Mouse (Mus musculus) ZHBTc4 (cell line): ENCODE data around the gene Ppp1r14a.

Experiments used
- DNase-seq: peaks from one replicate; pipeline ENCODE4 v3.0.0-alpha.2; 2011; ENCODE audit warnings: low read depth, low spot score

The Ppp1r14a gene

DNA sequence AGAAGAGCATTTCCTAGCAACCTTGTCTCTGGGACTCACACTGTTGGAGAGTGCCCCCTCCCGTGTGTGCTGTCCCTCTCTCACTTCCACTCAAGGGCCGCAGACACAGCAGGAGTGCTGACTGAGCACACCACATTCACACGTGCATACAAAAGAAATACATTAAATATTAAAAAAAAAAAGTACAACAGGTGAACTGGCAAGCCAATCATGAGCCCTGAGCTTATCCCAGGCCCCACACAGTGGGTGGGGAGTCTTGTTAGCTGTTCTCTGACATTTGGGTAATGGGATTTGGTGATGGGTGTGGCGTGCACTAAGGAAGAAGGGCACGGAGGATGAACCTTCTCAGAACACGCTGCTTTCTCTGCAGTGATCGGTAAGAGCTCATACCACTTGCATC lies 13.5 kb downstream of the Ppp1r14a start:
- DNase-seq = no peak

DNA sequence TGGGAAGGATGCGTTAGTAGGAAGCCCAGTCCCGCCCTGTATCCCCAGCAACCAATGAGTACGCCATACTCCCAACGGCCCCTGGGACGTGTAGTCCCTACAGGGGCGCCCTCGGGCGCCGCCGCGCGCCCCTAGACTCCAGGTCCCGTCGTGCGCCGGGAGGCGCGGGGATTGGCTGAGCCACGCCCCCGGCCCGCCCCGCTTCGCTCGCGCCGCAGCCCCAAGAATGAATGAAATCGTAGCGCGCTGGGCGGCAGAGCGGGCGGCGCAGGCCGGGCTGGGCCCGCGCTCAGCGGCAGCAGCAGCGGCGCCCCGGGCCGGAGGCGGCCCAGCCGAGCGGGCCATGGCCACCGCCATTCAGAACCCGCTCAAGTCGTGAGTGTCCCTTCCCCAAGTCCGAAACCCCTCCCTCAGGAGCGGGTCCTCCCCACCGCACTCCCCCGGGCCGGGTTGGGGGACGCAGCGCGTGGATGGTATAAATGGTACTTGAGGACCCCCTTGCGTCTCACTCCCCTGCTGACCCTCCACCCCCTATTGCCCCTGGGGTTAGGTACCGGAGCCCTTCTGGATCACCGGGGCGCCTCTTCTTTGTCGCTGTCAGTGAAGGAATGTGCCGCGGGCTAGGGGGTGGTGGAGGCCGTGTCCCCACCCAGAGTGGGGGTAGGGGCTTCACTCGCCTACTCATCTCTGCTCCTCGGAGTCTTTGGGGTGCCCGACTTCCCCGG lies 14.8 kb downstream of the Ppp1r14a start, which contains the start of gene Dpf1:
TSS of gene Dpf1 (plus strand) at position 214 of the 725 bp plus-strand sequence.
- peak; percentile 93 for DNase-seq

DNA sequence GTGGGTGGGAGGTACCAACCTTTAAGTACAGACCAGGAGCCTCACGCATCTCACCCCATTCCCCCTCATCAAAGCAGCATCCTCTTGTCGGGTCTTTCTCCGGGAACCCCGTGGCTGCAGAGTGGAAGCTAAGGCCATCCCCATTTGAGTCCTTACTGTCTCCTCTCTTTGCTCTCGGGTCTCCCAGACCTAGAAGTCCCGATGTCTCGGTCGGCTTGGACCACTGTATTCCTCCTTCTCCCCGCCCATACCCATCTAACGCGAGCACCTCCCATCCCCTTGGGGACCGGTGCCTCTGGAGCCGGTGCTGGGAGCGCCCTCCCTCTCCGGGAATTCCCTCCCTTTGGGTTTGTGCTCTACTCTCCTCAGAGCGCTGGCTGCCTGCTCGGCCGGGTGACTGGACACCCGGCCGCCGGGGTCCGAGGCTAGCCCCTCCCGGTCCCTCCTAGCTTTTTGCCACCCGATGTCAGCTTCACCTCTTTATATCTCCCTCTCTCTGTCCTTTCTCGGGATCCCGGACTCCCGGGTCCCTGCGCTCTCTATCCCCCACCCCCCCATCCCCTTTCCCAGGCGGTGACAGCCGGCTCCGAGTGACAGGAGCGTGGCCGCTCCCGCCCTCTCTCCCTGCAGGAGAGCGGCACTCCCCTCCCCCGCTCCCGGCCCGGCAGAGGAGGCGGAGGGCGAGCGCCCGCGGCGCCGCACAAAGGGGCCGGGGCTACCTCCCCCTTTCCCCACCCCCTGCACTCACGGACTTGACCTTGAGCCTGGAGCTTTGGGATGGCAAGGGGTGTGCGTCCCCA lies 15.6 kb downstream of the Ppp1r14a start:
- DNase-seq = peak; percentile 76

DNA sequence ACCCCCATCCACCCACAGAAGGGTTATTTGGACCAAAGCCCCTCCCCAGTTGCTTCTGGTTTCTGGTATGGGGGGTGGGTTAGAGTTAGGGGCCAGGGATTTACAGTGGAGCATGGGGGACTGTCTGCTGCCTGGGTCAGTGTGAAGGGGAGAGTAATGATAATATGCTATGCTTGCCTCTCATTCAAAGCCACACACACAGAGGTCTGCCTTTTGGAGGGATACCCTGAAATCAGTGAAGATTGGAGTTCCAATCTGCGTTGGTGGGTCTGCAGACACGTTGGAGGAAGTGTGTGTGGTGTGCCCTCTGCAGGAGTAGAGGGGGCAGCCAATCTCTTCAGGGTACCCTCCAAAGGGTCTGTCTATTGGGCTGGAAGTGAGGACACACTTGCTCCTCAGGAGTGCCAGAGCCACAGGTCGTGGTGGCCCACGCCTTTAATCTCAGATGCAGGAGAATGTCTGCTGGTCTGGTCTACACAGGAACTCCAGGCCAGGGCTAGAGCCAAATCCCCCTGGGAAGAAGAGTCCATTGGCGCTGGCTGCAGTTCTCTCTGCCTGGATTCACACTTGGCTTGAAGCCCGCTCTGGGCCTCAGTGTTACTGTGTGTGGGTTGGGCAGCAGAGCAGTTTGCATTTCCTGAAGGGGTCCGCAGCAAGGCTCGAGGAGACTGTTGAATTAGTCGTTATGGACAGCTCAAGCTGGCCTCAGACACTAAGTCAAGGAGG lies 16.3 kb downstream of the Ppp1r14a start:
- DNase-seq = no peak

DNA sequence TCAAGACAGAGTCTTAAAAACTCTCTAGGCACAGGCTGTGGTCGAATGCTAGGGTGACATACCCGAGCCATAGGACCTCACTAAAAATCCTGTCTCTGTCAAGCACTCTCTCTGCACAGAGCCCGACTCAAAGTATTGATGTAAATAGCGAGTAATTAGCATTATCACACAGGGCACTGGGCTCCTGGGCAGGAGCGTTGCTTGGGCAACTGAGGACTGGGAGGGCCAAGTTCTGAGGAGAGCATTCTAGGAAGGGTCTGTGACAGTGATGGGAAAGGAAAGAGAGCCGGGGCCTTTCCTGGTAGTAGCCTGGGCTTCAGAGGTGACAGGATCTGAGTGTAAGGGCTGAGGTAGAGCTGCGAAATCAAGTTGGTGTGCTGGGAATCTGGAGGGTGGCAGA lies 17.0 kb downstream of the Ppp1r14a start:
- no peak for DNase-seq

DNA sequence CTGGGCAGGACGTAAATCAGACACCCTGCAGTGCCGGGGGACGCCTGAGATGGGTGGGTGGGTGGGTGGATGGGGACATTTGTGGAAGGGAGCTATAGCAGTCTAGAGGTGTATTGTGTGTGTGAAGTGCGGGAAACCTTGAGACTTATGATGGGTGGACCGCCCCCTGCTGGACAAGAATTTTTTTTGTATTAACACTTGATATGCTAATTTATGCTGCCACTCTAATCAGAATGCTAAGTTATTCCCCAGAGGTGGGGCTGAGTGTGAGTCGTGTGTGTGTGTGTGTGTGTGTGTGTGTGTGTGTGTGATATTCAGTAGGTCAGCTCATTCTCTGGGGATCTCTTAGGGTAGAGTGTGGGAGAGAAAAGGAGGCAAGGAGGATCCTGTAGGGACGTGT lies 17.5 kb downstream of the Ppp1r14a start:
- DNase-seq = peak; percentile 76

DNA sequence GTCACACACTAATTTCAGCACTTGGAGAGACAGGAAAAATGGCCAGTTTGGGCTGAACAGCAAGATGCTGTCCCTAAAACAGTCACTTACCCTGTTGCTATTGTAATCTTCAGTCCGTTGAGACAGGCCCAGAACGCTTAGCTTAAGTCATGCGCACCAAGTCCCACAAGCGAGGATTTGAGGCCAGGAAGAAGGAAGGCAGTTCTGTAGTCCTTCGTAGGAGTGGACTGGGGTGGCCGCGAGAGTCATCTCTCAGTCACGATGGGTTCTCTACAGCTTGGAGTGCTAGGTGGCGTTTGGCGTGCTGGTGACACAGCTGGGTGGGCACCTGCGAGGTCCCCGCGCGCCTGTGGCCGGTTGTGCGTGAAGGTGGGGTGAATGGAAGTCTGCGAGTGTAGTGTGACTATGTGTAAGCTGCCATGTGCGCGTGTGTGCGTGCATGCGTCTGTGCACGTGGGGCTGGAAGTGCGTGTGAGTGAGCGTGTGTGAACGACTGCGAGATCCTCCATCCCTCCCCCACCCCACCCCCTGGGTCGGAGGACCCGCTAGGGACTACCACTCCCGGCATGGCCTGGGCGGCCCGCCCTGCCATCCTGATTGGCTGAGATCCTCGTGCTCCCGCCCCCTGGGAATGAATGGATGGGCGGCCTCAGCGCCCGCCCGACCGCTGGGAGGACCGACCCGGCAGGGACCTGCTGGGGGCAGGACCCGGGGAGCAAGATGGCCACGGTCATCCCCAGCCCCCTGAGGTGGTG lies 18.4 kb downstream of the Ppp1r14a start:
- DNase-seq = peak; percentile 92

DNA sequence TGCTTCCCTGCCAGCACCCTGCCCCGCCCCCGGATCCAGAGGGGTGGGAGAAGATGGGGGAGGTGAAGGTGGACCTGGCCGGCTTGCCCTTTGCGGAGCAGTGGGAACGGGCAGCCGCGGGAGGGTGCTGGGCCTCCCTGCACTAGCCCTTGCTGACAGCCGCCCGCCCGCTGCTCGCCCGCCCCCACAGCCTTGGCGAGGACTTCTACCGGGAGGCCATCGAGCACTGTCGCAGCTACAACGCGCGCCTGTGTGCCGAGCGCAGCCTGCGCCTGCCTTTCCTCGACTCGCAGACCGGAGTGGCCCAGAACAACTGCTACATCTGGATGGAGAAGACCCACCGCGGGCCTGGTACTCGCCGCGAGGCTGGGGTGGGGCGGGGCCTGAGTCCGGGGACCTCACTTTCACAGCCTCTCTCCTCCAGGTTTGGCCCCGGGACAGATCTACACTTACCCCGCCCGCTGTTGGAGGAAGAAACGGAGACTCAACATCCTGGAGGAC lies 20.2 kb downstream of the Ppp1r14a start:
- DNase-seq = peak; percentile 42

DNA sequence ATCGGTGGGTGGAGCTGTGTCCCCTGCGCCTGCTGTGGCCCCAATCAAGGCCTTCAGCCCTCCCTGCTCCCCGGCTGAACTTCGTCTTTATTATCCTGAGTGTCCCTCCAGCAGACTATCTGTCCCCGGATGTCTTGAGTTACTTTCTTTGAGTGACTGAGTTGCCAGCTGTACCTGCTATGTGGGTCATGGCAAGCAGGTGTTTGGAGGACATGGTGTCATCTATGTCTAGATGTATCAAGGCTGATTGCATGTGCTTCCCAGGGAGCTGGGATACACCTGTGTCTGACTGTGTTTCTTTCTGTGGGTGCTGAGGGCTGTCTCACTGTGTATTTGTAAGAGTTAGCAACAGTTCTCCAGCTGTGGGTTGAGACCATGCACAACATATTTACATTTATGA lies 20.6 kb downstream of the Ppp1r14a start:
- no peak for DNase-seq

DNA sequence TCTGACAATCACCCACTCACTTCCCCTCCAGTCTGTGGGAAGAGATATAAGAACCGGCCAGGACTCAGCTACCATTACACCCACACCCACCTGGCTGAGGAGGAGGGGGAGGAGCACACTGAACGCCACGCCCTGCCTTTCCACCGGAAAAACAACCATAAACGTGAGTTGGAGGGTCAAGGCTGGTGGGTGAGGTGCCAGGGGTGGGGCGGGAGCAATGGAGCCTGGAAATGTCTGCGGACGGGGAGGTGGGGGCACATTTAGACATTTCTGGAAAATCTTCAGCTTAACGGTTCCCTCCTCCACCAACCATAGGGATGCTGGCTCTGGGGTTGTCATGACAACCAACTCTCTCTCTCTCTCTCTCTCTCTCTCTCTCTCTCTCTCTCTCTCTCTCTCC lies 23.9 kb downstream of the Ppp1r14a start:
- DNase-seq = no peak

DNA sequence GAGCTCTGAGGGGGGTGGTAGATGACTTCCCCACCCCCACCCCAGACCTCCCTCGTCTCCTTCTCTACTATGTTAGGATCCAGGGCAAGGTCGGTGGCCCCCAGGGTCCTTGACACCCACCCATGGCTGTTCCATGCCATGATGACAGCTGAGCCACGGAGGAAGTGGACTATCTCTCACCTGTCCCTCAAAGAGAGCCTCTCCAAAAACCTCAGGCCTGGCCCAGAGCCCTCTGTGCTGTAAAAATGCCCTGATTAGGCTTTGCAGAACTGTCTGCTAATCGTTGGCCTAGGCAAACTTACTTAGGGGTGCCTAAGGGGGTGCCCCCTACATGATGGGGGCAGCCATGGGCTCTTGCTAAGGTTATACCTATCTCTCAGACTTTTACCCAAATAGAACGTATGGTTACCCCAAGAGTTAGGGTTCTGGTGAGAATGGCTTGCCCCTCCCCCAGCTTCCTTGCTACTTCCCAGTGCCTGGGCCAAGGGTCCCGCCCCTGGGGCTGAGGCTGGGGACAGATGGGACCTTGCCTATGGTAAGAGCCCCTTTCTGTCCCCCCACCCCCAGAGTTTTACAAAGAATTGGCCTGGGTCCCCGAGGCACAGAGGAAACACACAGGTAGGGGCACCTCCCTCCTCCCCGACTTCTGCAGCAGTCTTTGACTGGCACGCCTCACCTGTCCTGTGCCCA lies 24.6 kb downstream of the Ppp1r14a start:
- DNase-seq = no peak

DNA sequence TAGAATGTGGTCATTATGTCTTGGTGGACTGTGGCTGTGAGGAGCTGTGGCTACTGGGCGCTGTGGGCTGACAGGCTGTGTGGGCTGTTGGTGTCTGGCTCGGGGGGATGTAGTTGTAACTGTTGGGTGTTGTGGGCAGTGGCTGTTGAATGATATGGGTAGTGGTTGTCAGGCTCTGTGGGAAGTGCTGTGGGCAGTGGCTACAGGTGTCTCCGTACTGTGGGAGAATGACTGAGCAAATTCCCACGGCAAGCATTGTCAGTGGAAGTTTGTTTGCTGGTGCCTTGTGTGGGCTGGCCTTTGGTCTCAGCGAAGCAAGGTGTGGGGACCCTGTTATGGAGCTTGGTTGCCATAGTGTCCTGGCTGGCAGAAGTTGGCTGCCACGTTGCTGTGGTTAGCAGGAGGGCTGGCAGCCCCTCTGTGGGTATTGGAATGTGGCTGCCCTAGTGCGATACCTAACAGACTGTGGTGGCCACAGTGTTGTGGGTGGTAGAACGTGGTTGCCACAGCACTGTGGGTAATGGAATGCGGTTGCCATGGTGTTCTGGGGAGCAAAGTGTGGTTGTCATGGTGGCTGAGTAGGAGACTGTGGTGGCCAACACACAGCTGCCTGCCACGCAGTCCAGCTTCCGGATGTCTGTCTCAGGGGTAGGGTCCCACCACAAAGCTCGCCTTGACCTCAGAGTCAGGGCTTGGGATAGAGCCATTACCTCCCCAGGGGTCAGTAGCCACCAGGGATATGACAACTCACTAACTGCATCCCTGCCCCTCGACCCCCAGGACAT lies 25.9 kb downstream of the Ppp1r14a start:
- DNase-seq = no peak

DNA sequence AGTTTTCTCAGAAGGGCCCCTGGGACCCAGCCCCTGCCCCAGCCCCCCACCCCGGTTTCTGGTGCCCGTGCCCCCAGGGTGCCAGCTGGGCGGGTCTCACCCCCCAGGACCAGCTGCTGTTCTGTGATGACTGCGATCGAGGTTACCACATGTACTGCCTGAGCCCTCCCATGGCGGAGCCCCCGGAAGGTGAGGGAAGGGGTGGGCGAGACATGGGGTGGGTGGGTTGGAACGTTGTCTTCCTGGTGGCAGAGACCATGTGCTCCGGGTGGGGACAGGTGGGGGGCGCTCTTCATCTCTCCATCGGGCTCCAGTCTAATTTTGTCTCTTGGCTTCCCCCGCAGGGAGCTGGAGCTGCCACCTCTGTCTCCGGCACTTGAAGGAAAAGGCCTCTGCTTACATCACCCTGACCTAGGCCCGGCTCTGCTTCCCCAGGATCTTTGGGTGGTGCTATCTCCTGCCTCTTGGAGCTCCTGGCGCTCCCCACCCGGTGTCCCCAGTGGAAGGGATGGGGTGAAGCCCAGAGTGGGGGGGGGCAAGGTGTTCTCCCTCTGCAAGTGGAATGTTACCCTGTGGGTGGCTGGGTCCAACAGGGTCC lies 27.1 kb downstream of the Ppp1r14a start:
- no peak for DNase-seq

DNA sequence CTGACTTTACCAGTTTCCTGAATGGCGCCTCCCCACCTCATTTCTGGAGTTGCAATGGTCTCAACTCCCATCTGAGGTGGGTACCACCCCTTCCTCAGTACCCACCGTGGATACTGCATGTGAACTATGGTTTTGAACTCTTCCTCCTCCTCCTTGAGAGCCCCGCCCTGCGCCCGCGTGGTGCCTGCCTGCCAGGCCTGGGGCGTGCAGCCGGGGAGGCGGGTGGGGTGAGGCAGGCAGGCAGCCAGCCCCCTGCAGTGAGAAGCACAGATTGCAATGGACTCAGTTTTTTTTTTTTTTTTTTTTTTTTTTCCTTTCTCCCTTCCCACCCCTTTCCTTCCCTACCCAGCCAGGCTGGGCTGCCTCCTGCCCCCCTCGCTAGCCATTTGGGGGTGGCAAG lies 27.9 kb downstream of the Ppp1r14a start:
- DNase-seq = peak; percentile 83

DNA sequence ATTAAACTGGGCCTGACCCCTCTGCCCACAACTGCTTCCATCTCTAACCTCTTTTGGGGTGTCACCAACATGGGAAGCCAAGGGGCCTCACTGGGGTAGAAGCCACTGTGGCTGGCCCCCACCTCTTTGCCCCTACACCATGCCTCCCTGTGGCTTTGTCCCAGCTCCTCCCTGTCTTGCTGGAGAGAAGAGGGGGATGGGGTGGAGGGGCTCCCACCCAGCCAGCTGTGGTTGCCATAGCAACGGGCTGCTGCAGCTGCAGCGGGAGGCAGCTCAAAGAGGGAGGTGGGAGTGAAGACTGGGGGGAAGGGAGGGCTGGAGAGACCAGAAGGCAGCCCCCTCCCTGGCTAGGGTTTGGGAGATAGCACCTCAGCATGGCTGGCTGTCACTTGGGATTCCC lies 28.4 kb downstream of the Ppp1r14a start:
- peak; percentile 83 for DNase-seq

DNA sequence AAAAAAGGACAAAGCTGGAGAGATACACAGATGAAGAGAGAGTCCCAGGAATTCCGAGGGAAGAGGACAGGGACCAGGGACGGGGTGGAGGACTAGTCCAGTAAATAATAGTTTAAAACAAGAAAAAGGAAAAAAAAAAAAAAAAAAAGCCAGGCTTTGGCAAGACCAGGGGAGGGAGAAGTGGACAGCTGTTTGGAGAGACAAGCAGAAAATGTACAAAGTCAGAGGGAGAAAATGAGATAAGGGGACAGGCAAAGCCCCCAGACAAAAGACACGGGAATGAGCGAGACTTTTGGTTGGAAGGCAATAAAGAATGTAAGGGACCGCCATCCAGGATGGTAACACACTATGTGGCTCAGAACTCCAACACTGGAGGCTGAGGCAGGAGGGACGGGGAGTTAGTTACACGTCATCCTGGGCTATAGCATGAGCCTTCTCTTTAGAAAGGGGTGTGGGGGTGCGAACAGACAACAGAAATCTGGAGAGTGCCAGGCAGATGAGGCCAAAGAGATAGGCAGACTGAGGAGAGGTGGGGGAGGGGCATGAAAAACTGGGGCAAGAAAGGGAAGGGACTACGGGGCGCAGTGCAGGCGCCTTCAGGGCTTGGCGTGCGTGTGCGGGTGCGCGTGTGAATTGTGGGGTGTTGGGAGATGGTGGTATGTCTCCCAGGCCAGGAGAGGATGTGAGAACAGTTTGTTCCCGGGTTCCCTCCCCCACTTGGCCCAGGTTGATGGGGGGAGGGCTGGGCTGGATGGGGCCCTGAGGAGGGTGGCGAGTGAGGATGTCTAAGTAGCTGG lies 29.2 kb downstream of the Ppp1r14a start:
- no peak for DNase-seq

DNA sequence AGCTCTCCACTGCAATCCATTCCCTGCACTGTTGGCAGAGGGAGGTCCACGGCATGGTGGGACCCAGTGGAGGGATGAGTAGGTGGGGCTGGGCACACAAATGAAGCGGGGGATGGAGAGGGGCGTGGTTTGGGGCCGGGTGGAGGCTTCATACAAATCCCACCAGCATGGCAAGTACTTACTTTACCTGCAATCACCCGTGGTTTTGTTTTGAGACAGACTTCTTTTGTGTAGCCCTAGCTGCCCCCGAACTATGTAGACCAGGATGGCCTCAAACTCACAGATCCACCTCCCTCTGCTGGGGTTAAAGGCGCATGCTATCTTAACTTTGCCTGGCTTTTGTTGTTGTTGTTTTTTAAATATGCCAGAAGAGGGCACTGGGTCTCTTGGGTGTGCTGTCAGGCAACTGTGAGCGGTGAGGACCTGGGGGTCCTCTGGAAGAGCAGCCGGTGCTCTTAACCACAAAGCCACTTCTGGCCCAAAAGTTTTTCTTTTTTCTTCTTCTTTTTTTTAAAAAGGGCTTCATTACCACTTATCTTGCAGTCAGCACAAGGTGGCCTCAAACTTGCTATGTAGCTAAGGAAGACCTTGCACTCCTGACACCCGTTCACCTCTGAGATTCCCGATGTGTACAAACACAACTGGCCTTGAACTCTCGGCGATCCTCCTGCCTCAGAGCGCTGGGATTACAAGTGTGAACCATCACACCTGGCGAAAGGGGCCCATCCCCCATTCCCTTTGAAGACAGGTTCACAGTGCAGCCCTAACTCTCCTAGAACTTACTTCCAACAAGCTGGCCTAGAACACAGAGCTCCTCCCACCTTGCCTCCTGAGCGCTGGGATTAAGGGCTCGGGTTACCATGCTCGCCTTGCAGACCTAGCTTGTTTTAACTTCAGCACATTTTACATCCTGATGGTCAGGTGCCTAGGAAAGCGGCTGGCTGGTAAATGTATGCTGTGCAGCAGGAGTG lies 30.5 kb downstream of the Ppp1r14a start:
- DNase-seq = peak; percentile 85

DNA sequence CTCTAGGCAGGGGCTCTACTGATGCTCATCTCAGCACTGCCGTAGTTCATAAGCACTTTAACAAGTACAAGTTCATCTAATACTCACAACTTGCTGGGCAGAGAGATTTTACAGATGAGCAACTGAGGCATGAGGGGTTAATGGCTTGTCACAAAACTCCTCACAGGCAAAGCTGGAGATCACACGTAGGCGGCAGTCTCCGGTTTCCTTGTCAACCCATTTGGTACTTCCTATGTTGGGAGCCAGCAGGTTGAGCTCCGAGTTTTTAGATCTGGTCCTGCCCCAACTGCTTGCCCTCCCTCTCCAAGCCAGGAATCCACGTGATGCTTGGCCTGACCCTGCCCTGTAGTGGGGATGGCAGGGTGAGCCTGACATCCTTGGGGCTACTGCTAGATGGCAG lies 38.0 kb downstream of the Ppp1r14a start:
- DNase-seq = no peak
